Mouse (Mus musculus) liver, adult 2 months (tissue): Measurements from ENCODE around the gene Cabp4. TPM values are rescaled to one million over a fixed set of nuclear protein-coding genes. Genes with fewer than 3 reads are reported as not detected.
"Not testable (repeated sequence)": the region's sequence is repeated elsewhere in the genome, so short reads cannot be mapped to it uniquely, and the experiment has no call there.

Experiments used
- DNase-seq: peaks from one replicate; pipeline ENCODE4 v3.0.0-alpha.2; 2011; ENCODE audit warnings: low read depth, low spot score; ENCODE audit errors: extremely low read depth
- H3K27ac ChIP-seq: fragments of 200-500 bp; replicated peaks from 2 replicates; pipeline ENCODE4 v1.5.1; 2012; ENCODE audit warnings: low read depth, mild to moderate bottlenecking, control low read depth, inconsistent platforms, low read length; ENCODE audit not compliant: insufficient read depth
- H3K27me3 ChIP-seq: fragments of 200-500 bp; 2 replicates; pipeline ENCODE4 v1.6.1; 2012; ENCODE audit warnings: mild to moderate bottlenecking, moderate library complexity, low read length, inconsistent platforms; ENCODE audit not compliant: control insufficient read depth, insufficient read depth
- H3K36me3 ChIP-seq: fragments of 200-500 bp; 2 replicates; pipeline ENCODE4 v1.6.1; 2012; ENCODE audit warnings: low read length, inconsistent platforms; ENCODE audit not compliant: control insufficient read depth, insufficient read depth
- H3K4me1 ChIP-seq: fragments of 200-500 bp; 2 replicates; pipeline ENCODE4 v1.6.1; 2011; ENCODE audit warnings: low read length; ENCODE audit not compliant: control insufficient read depth, insufficient read depth
- H3K4me3 ChIP-seq: fragments of 200-500 bp; 2 replicates; pipeline ENCODE4 v1.5.1; 2011; ENCODE audit warnings: low read depth, mild to moderate bottlenecking, control low read depth, low read length, moderate library complexity; ENCODE audit not compliant: insufficient read depth
- H3K79me2 ChIP-seq: fragments of 200-500 bp; 2 replicates; pipeline ENCODE4 v1.6.1; 2012; ENCODE audit warnings: inconsistent platforms, mild to moderate bottlenecking, low read length, moderate library complexity; ENCODE audit not compliant: control insufficient read depth, insufficient read depth
- H3K9ac ChIP-seq: fragments of 200-500 bp; 2 replicates; pipeline ENCODE4 v1.6.1; 2012; ENCODE audit warnings: low read depth, mild to moderate bottlenecking, control low read depth, inconsistent platforms, low read length
- CTCF ChIP-seq: fragments of 200-500 bp; IDR thresholded peaks from 2 replicates; pipeline ENCODE4 v1.5.1; 2011; ENCODE audit warnings: low read depth, low read length, control low read depth
- POLR2A ChIP-seq: fragments of 200-500 bp; IDR thresholded peaks from 2 replicates; pipeline ENCODE4 v1.6.1; 2011; ENCODE audit warnings: low read length, control low read depth; ENCODE audit not compliant: insufficient read depth; ENCODE audit errors: extremely low read depth
- WGBS: fragments of 180-500 bp; shearing (Covaris S2); methylation state at CpG from one replicate; pipeline ENCODE4 v1.1.7; 2018; 5-methylcytosine and 5-hydroxymethylcytosine counted together
- polyA plus RNA-seq: library from polyadenylated mRNA; depleted of rRNA; stranded (reverse); fragments of >200 nt; gene quantifications from 2 replicates; pipeline ENCODE4 v1.2.3, GENCODE M21; 2012
- total RNA-seq: library from RNA; depleted of rRNA; stranded (reverse); fragments of >200 nt; gene quantifications from 2 replicates; pipeline ENCODE4 v1.2.3, GENCODE M21; 2014

The Cabp4 gene
- total and polyA plus RNA-seq, 2 experiments = 0.37 TPM; not detected in 1

GRCm38 (mm10) chr19:4142416-4143173, 1.2 kb downstream of the Cabp4 start:
- H3K4me3 ChIP-seq = no peak overlapping the region
- H3K27ac ChIP-seq = no peak overlapping the region
- H3K9ac ChIP-seq = no peak overlapping the region
- WGBS = 95% methylated on average over 18 of the region's 18 CpGs
- peak; percentile 40 for DNase-seq
- no peak for TF ChIP-seq CTCF
- no peaks in the 10 kb centered on the region for H3K36me3 ChIP-seq
- no peaks in the 10 kb centered on the region for H3K27me3 ChIP-seq
- H3K79me2 ChIP-seq = no peaks in the 10 kb centered on the region
- peaks cover 3% of the 10 kb centered on the region for H3K4me1 ChIP-seq

GRCm38 (mm10) chr19:4140147-4140546, 3.7 kb downstream of the Cabp4 start:
- Histone ChIP-seq H3K79me2 (no peaks in the 10 kb centered on the region), H3K27ac (no peak overlapping the region), H3K4me3 (no peak overlapping the region), H3K4me1 (peaks cover under 1% of the 10 kb centered on the region; the same call in 1 of the 2 replicates), H3K9ac (no peak overlapping the region), H3K36me3 (no peaks in the 10 kb centered on the region), H3K27me3 (no peaks in the 10 kb centered on the region)
- TF ChIP-seq POLR2A = no peak
- TF ChIP-seq CTCF = no peak
- DNase-seq = no peak
- 91% methylated on average over 6 of the region's 6 CpGs for WGBS

- Histone ChIP-seq H3K79me2 (no peaks in the 10 kb centered on the region), H3K36me3 (no peaks in the 10 kb centered on the region), H3K27me3 (no peaks in the 10 kb centered on the region), H3K27ac (no peak within 1 kb of the TSS), H3K4me1 (peaks cover 5% of the 10 kb centered on the region; the same call in 1 of the 2 replicates), H3K9ac (no peak within 1 kb of the TSS), H3K4me3 (no peak within 1 kb of the TSS)
- TF ChIP-seq POLR2A (no peak), CTCF (no peak)
- 91% methylated on average over 2 of the region's 2 CpGs for WGBS
- no peak for DNase-seq
These were observed 4.4 kb downstream of the Cabp4 start, which contains the start of gene Gpr152 for GRCm38 (mm10) chr19:4139446-4139845. TSS of gene Gpr152 (plus strand) at chr19:4139787.

GRCm38 (mm10) chr19:4137913-4138312, 5.9 kb downstream of the Cabp4 start:
- no peak for TF ChIP-seq POLR2A
- no peak for TF ChIP-seq CTCF
- 92% methylated on average over 5 of the region's 5 CpGs for WGBS
- Histone ChIP-seq H3K36me3 (no peaks in the 10 kb centered on the region), H3K27me3 (no peaks in the 10 kb centered on the region), H3K27ac (no peak overlapping the region), H3K9ac (no peak overlapping the region), H3K79me2 (no peaks in the 10 kb centered on the region), H3K4me1 (peaks cover 8% of the 10 kb centered on the region), H3K4me3 (no peak overlapping the region)
- DNase-seq = no peak

GRCm38 (mm10) chr19:4136463-4136862, 7.4 kb downstream of the Cabp4 start:
- no peaks in the 10 kb centered on the region for H3K79me2 ChIP-seq
- no peak overlapping the region for H3K27ac ChIP-seq
- H3K27me3 ChIP-seq = no peaks in the 10 kb centered on the region
- WGBS = 93% methylated on average over 5 of the region's 5 CpGs
- TF ChIP-seq CTCF = no peak
- TF ChIP-seq POLR2A = no peak
- H3K4me3 ChIP-seq = no peak overlapping the region
- no peak overlapping the region for H3K9ac ChIP-seq
- peaks cover 9% of the 10 kb centered on the region for H3K4me1 ChIP-seq
- no peak for DNase-seq
- H3K36me3 ChIP-seq = no peaks in the 10 kb centered on the region; the same call in 1 of the 2 replicates

- H3K79me2 ChIP-seq, H3K9ac ChIP-seq, H3K27me3 ChIP-seq, DNase-seq, H3K36me3 ChIP-seq, H3K4me1 ChIP-seq, H3K4me3 ChIP-seq: not testable (repeated sequence)
- H3K27ac ChIP-seq = peak overlapping the region; percentile 47
- peak; percentile 37; the same call in 1 of the 2 replicates for TF ChIP-seq CTCF
- 25% methylated on average over 8 of the region's 8 CpGs for WGBS
These were observed 7.9 kb downstream of the Cabp4 start for GRCm38 (mm10) chr19:4135963-4136345.

- DNase-seq = peak; percentile 71
- not testable (repeated sequence) for H3K4me3 ChIP-seq, H3K79me2 ChIP-seq, H3K36me3 ChIP-seq, H3K9ac ChIP-seq, H3K27me3 ChIP-seq, H3K4me1 ChIP-seq
- H3K27ac ChIP-seq = peak overlapping the region; percentile 79
- WGBS = 68% methylated on average over 6 of the region's 6 CpGs
These were observed 8.4 kb downstream of the Cabp4 start for GRCm38 (mm10) chr19:4135229-4135962.
